Mouse (Mus musculus) embryonic facial prominence, embryonic 12.5 days (tissue): ENCODE measurements around the gene Lfng. TPM values are rescaled to one million over a fixed set of nuclear protein-coding genes. Genes with fewer than 3 reads are reported as not detected.

Experiments used
- ATAC-seq: fragments of 200-750 bp; cut with Nextera tagmentation; 2 replicates; pipeline ENCODE4 v1.8.0; 2017; ENCODE audit not compliant: insufficient number of reproducible peaks, insufficient read depth, low FRiP score, low TSS enrichment
- H3K27ac ChIP-seq: fragments of 300-500 bp; sonication (generic); 2 replicates; pipeline ENCODE4 v1.5.1; 2016; ENCODE audit warnings: mild to moderate bottlenecking
- H3K27me3 ChIP-seq: fragments of 300-500 bp; sonication (generic); 2 replicates; pipeline ENCODE4 v1.6.1; 2016; ENCODE audit warnings: mild to moderate bottlenecking, moderate library complexity
- H3K36me3 ChIP-seq: fragments of 300-500 bp; sonication (generic); 2 replicates; pipeline ENCODE4 v1.6.1; 2016; ENCODE audit warnings: mild to moderate bottlenecking
- H3K4me1 ChIP-seq: fragments of 300-500 bp; sonication (generic); 2 replicates; pipeline ENCODE4 v1.6.1; 2016
- H3K4me2 ChIP-seq: fragments of 300-500 bp; sonication (generic); replicated peaks from 2 replicates; pipeline ENCODE4 v1.6.1; 2016; ENCODE audit warnings: mild to moderate bottlenecking, moderate library complexity
- H3K4me3 ChIP-seq: fragments of 300-500 bp; sonication (generic); 2 replicates; pipeline ENCODE4 v1.5.1; 2016; ENCODE audit warnings: mild to moderate bottlenecking
- H3K9ac ChIP-seq: fragments of 300-500 bp; sonication (generic); 2 replicates; pipeline ENCODE4 v1.6.1; 2016; ENCODE audit warnings: mild to moderate bottlenecking, moderate library complexity
- H3K9me3 ChIP-seq: fragments of 300-500 bp; sonication (generic); 2 replicates; pipeline ENCODE4 v1.6.1; 2016; ENCODE audit warnings: mild to moderate bottlenecking, moderate library complexity
- WGBS: fragments of 180-500 bp; shearing (Covaris S2); methylation state at CpG from one replicate; pipeline ENCODE4 v1.1.7; 2016; 5-methylcytosine and 5-hydroxymethylcytosine counted together
- polyA plus RNA-seq: library from polyadenylated mRNA; unstranded; fragments of >200 nt; fragmentation: Nextera tagmentation; extraction: Ambion mirVana; gene quantifications from 2 replicates; pipeline ENCODE4 v1.2.1, GENCODE M21; 2016

The Lfng gene
- polyA plus RNA-seq, 1 experiment from 2014 or later = 14.2 TPM

DNA sequence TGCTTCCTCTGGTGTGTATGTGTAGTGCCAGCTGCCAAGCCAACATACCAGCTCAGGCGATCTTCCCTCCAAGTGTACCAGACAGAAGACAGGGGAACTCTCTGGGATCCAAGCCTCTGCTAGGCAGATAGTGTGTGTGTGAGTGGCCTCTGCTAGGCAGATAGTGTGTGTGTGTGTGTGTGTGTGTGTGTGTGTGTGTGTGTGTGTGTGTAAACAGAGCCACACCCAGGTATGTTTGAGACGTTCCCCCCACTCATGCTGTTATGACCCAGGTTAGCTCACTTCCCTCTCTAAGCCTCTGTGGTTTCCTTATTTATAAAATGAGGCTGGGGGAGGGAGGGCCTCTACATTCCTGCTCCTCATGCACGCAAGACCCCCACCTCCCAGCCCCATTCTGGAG, 10.7 kb upstream of the Lfng start:
- ATAC-seq = no peak
- WGBS = 62% methylated on average over 3 of the region's 3 CpGs

DNA sequence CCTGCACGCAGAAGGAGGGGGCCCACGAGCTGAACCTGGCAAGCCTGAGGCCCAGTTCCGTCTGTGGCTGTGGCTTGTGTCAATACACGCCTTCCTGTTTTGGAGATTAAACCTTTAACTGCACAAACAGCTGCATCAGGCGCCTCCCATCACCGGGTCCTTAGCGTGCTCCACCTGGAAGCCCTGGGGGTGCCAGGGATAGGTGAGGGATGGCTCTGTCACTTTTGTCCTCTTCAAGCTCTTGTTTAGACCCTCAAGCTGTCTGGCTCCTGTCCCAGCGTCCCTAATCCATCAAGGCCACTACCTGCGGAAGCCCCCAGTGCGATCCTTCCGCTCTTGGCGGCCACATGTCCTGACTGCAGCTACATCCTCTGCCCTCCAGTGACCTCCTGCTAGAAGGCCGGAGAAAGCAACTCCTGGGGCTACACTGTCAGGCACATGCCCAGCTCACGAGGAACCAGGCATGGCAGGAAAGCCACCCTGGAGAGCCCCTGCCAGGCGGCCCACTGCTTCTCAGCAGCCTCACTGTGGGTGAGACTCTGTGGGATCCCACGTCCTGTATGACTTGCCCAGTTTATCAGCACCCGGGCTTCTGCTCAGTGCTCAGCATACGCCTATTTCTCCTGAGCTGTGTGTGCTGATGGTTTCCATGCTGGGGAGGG, 10.1 kb upstream of the Lfng start:
- Histone ChIP-seq H3K4me1 (peaks cover 12% of the 10 kb centered on the region), H3K4me3 (no peak overlapping the region), H3K9ac (0 out of 2 replicates have a peak overlapping the region, but pooled peaks have one; percentile 16), H3K27ac (peak overlapping the region; percentile 60; the same call in 1 of the 2 replicates), H3K36me3 (no peaks in the 10 kb centered on the region), H3K27me3 (no peaks in the 10 kb centered on the region), H3K9me3 (no peaks in the 10 kb centered on the region), H3K4me2 (no peak overlapping the region)
- ATAC-seq = no peak; the same call in 1 of the 2 replicates
- 60% methylated on average over 18 of the region's 18 CpGs for WGBS

More for the DNA sequence above, 10.7 kb upstream of the Lfng start:
- peaks cover 12% of the 10 kb centered on the region for H3K4me1 ChIP-seq
- H3K36me3 ChIP-seq = no peaks in the 10 kb centered on the region
- H3K9me3 ChIP-seq = no peaks in the 10 kb centered on the region
- no peak overlapping the region for H3K4me2 ChIP-seq
- H3K9ac ChIP-seq = no peak overlapping the region
- H3K27me3 ChIP-seq = no peaks in the 10 kb centered on the region
- H3K27ac ChIP-seq = 0 out of 2 replicates have a peak overlapping the region, but pooled peaks have one; percentile 60
- no peak overlapping the region for H3K4me3 ChIP-seq

DNA sequence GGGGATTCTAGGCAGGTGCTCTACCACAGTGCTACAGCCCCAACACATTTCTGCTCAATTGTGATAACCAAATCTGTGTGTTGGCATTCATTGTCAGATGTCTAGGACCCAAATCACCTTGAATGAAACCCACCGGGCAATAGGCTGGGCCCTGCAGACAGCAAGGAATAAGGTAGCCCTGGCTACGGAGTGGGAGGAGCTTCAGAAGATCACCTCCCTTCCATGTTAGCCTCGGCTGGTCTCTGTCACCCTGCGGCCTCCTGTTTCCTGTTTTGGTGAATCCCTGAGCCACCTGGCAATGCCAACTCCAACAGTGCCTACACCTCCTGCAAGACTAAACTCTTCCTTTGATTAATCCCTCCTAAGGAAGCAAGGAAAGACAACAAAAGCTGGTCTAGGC, 9.3 kb upstream of the Lfng start:
- Histone ChIP-seq H3K9me3 (no peaks in the 10 kb centered on the region), H3K9ac (no peak overlapping the region), H3K4me1 (peaks cover 12% of the 10 kb centered on the region), H3K27ac (no peak overlapping the region), H3K27me3 (no peaks in the 10 kb centered on the region), H3K4me3 (no peak overlapping the region), H3K4me2 (no peak overlapping the region), H3K36me3 (no peaks in the 10 kb centered on the region)
- WGBS = 86% methylated on average over 4 of the region's 4 CpGs
- no peak for ATAC-seq

DNA sequence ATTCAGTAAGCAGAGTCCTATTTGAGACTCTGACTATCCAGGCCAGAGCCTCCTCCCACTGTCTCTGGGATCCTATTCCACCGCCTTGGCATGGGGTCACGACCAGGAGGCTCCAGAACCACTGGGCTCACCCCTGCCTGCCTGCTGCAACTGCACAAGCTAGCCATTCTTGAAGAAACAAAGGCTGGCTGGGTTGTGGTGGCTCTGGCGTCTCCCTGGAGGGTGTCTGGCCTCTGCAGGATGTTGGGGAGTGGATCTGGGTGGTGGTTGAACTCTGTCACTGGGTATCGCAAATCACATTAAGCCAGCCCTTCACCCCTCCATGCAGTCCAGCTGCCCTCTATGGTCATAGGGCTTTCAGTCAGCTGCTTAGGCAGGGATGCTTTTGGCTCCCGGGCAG, 7.2 kb upstream of the Lfng start:
- Histone ChIP-seq H3K9ac (no peak overlapping the region), H3K4me3 (no peak overlapping the region), H3K36me3 (no peaks in the 10 kb centered on the region), H3K4me1 (peaks cover 12% of the 10 kb centered on the region), H3K27me3 (peaks cover 5% of the 10 kb centered on the region), H3K4me2 (no peak overlapping the region), H3K9me3 (no peaks in the 10 kb centered on the region), H3K27ac (no peak overlapping the region)
- ATAC-seq = no peak
- 61% methylated on average over 5 of the region's 5 CpGs for WGBS

DNA sequence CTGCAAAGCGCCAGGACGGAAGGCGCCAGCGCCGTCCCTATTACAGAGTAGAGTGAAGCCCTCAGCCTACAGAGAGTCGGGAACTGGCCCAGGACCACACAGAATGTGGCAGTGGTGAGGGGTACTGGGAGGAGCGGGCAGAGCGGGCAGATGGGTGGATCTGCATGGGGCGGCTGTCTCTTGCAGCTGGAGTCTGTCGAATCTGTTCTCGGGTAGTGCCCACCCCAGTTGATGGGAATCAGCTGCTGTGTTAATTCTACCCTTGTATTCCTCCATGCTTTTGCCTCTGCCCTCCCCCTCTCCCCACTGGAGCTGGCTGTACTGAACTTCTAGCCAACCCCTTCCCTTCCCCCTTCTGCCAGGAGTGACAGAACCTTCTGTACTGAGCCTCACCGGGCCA, 5.4 kb upstream of the Lfng start:
- Histone ChIP-seq H3K9me3 (no peaks in the 10 kb centered on the region), H3K4me3 (no peak overlapping the region), H3K9ac (no peak overlapping the region), H3K27ac (no peak overlapping the region), H3K36me3 (no peaks in the 10 kb centered on the region), H3K27me3 (peaks cover 22% of the 10 kb centered on the region), H3K4me2 (no peak overlapping the region), H3K4me1 (peaks cover 18% of the 10 kb centered on the region)
- no peak for ATAC-seq
- WGBS = 78% methylated on average over 12 of the region's 12 CpGs

DNA sequence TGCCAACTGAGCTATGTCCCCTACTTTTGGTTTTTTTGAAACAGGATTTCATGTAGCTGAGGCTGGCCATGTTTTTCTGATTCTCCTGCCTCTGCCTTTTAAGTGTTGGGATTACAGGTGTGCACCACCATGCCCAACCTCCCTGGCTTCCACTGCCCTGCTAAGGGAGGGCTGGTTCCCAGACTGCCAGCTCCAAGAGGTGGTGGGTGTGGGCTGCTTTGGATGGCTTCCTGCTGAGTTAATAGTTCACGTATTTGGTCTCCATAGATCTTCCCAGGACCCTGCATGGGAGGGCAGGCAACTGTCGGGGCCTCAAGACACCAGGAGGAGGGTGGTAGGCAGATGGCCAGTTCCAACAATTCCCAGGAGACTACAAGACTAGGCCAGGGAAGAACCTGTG, 4.6 kb upstream of the Lfng start:
- Histone ChIP-seq H3K27me3 (peaks cover 31% of the 10 kb centered on the region), H3K27ac (no peak overlapping the region), H3K36me3 (no peaks in the 10 kb centered on the region), H3K9me3 (no peaks in the 10 kb centered on the region), H3K4me1 (peaks cover 21% of the 10 kb centered on the region), H3K4me3 (no peak overlapping the region), H3K9ac (no peak overlapping the region), H3K4me2 (no peak overlapping the region)
- WGBS = 72% methylated on average over 2 of the region's 2 CpGs
- no peak for ATAC-seq

DNA sequence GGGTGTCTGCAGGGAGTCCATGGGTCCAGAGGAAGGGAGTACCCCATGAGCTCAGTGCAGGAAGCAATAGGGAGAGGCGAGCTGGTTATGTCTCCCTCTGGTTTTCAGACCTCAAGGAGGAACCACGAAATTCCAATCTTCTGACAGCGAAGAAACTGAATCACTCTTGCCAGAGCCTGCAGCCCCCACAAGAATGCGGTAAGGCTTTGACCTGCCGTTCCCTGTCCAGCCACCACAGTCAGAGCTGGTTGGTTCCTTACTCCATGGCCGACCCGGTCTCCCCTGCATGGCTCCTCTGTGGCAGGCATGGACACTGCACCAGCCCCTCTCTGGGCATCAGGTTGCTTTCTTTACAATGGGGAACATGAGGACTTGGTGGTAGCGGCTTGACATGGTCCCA, 2.7 kb upstream of the Lfng start:
- Histone ChIP-seq H3K4me3 (no peak overlapping the region), H3K36me3 (no peaks in the 10 kb centered on the region), H3K9ac (no peak overlapping the region), H3K9me3 (no peaks in the 10 kb centered on the region), H3K4me1 (peaks cover 36% of the 10 kb centered on the region), H3K27ac (no peak overlapping the region), H3K27me3 (peaks cover 48% of the 10 kb centered on the region), H3K4me2 (no peak overlapping the region)
- WGBS = 73% methylated on average over 8 of the region's 8 CpGs
- no peak for ATAC-seq

DNA sequence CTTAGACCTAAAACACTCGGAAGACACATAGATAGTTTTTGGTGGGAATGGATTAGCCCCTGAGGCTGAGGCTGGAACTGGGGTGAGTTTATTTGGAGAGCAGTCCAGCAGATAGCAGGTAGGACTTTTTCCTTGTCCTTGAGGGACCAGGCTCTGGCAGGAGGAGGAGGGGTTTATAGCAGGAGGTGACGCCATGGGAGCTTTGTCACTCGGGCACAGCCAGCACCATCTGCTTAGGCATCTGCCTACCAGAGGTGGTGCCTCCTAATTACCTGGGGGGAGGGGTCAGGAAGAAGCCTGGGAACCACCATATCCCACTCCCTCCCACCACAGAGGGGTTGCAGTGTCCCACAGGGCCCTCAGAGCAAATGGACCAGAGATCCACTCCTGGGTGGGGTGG, 1.9 kb upstream of the Lfng start:
- ATAC-seq = no peak
- Histone ChIP-seq H3K4me1 (peaks cover 44% of the 10 kb centered on the region), H3K36me3 (no peaks in the 10 kb centered on the region), H3K27ac (no peak overlapping the region), H3K9me3 (no peaks in the 10 kb centered on the region), H3K27me3 (peaks cover 56% of the 10 kb centered on the region), H3K4me3 (no peak overlapping the region), H3K4me2 (no peak overlapping the region), H3K9ac (no peak overlapping the region)
- WGBS = 24% methylated on average over 3 of the region's 3 CpGs

DNA sequence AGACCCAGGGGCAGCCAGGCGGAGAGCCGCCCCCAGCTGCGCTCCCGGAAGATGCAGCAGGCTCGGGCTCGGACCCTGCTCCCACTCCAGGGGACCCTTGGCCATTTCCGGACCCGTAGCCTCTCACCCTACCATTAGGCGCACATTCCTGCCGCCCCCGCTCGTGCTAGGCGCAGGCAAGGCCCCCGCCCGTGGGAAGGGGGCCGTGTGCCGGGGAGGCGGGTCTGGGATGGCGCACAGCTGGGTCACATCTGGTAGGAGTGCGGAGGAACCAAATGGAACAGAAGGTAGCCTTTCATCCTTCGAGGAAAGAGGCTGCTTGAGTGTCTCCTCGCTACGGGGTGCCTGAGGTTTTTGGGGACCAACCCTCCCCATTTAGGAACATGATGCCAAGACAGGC, 734 bp upstream of the Lfng start:
- Histone ChIP-seq H3K27ac (no peak overlapping the region), H3K27me3 (peaks cover 68% of the 10 kb centered on the region), H3K4me1 (peaks cover 56% of the 10 kb centered on the region), H3K9me3 (no peaks in the 10 kb centered on the region), H3K9ac (0 out of 2 replicates have a peak overlapping the region, but pooled peaks have one; percentile 12), H3K4me3 (peak overlapping the region; percentile 53), H3K36me3 (no peaks in the 10 kb centered on the region), H3K4me2 (peak overlapping the region; percentile 76)
- WGBS = under 1% methylated on average over 23 of the region's 23 CpGs
- no peak for ATAC-seq

DNA sequence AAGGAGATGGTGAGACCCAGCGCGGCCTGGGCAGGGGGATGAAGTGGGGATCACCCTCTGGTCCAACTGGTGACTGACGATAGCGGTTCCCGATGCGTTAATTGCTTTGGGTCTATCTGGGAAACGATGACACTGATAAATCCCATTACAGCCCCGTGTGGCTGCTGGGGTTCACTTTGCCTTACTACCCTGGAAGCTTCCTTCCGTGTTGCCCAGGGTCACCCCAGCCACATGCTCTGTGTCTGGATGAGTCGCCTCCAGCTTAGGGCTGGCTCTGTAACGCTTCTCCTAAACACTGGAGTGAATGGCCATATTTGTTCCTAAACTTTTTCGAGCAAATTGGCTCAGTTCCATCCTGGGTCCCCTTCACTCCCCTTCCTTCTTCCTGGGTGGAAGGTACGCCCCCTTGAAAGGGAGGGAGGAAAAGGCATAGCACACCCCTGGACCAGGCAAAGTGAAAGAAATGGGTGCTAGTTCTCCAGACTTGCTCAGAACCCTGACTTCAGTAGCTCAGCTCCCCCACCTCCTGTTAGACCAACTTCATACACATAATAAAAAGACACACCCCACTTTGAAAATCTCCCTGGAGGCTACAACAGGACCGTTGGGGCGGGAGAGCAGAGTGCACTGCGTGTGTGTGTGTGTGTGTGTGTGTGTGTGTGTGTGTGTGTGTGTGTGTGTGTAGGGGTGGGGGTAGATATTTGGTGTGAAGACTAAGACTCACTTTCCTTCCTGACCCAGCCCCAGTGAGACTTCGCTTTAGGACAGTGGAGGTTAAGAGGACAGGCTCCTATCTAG, 915 bp downstream of the Lfng start:
- H3K4me1 ChIP-seq = peaks cover 69% of the 10 kb centered on the region
- H3K27me3 ChIP-seq = peaks cover 84% of the 10 kb centered on the region
- H3K9ac ChIP-seq = peak overlapping the region; percentile 63
- H3K36me3 ChIP-seq = no peaks in the 10 kb centered on the region
- H3K4me3 ChIP-seq = peak overlapping the region; percentile 53
- H3K9me3 ChIP-seq = no peaks in the 10 kb centered on the region
- H3K27ac ChIP-seq = peak overlapping the region; percentile 64; the same call in 1 of the 2 replicates
- H3K4me2 ChIP-seq = peak overlapping the region; percentile 76
- ATAC-seq = no peak
- 2% methylated on average over 17 of the region's 17 CpGs for WGBS

DNA sequence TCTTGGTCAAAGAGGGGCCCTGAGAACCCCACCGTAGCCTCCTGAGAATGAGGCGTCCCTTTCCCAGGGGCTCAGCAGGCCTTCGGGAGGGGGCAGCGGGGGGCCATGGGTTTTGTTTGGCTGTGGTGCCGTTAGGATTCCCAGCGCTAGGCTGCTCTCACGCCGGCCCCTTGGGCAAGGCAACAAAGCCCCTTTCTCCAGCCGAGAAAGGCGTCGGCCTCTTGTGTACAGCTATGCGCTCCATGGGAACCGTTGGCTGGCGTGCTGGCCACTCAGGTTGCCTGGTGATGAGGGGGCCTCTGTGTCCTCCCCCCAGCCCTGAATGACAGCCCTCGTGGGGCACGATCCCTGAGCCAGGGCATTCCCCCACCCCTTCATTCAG, 1.5 kb downstream of the Lfng start:
- Histone ChIP-seq H3K4me3 (peak overlapping the region; percentile 53), H3K4me1 (peaks cover 69% of the 10 kb centered on the region), H3K36me3 (no peaks in the 10 kb centered on the region), H3K27ac (peak overlapping the region; percentile 85), H3K9ac (peak overlapping the region; percentile 63), H3K9me3 (no peaks in the 10 kb centered on the region), H3K27me3 (peaks cover 85% of the 10 kb centered on the region), H3K4me2 (peak overlapping the region; percentile 76)
- no peak for ATAC-seq
- WGBS = 2% methylated on average over 16 of the region's 16 CpGs
